Mouse (Mus musculus): ENCODE data around the gene Olfr1385. TPM values are rescaled to one million over a fixed set of nuclear protein-coding genes. Genes with fewer than 3 reads are reported as not detected.
"Not testable (repeated sequence)": the region's sequence is repeated elsewhere in the genome, so short reads cannot be mapped to it uniquely, and the experiment has no call there.

Gene Olfr1385
- not detected in 2 replicates for polyA plus RNA-seq (2015; fragmentation: Nextera tagmentation; extraction: Ambion mirVana)

DNA sequence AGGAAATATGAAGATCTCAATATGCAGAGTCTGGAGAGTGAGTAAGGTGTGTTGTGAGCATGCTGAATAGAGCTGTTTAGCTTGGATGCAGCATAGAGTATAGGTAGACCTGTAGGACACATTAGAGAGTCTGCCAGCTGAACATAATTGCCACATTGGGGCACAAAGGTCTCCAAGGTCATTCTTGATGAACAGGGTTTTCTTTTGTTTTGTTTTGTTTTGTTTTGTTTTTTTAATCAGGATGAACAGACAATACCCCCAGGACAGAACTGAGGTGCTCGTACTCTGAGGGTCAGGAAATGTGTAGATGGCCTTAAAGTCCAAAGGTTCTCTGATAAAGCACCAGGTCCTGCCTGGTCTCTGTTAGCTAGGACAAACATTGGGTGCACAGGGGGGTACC is at the start of gene Olfr1385:
Olfr1385 (plus strand) TSS at position 301 of the 400 bp plus-strand sequence.
- not testable (repeated sequence) for H3K9ac ChIP-seq (ENCODE audit: low read length); H3K9me3 ChIP-seq (ENCODE audit: control insufficient read depth, low read length); H3K27me3 ChIP-seq (ENCODE audit: control insufficient read depth, insufficient read depth, low read depth, low read length); H3K4me2 ChIP-seq (ENCODE audit: low read depth, low read length); H3K36me3 ChIP-seq (ENCODE audit: control insufficient read depth, insufficient read depth, low read length); H3K4me1 ChIP-seq (replicated peaks; ENCODE audit: control insufficient read depth, insufficient read depth, low read length); ATAC-seq (ENCODE audit: low read depth); H3K27ac ChIP-seq (ENCODE audit: low read length); H3K4me3 ChIP-seq (ENCODE audit: low read length)
- 76% methylated on average over 1 of the region's 1 CpGs for WGBS

DNA sequence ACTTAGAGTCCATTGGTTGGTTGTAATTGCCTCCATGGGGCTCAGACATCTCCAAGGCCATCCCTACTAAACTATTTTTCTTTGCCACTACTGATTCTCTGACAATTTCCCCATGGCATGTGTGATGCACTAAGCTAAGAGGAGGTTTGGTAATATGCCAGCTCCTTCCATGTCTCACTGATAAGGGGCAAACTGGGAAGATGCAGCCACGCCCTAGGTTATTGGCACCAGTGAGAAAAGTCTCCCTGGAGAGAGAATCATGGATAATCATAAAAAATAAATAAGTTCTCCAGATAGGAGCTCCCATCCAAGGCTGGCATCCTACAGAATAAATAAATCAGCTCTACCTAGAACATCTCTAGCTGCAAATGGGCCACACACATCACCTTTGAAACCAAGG is 33.8 kb upstream of the Olfr1385 start, which contains the start of gene Olfr1387:
Olfr1387 (plus strand) TSS at position 301 of the 400 bp plus-strand sequence.
- WGBS, result 42% methylated on average over 1 of the region's 1 CpGs
- H3K27me3 ChIP-seq (ENCODE audit: control insufficient read depth, insufficient read depth, low read depth, low read length), result no peaks in the 10 kb centered on the region
- no peaks in the 10 kb centered on the region for H3K9me3 ChIP-seq (ENCODE audit: control insufficient read depth, low read length)
- no peaks in the 10 kb centered on the region for H3K4me1 ChIP-seq (replicated peaks; ENCODE audit: control insufficient read depth, insufficient read depth, low read length)
- H3K9ac ChIP-seq (ENCODE audit: low read length), result no peak within 1 kb of the TSS
- ATAC-seq (ENCODE audit: low read depth), result no peak
- H3K4me3 ChIP-seq (ENCODE audit: low read length), result no peak within 1 kb of the TSS
- no peak within 1 kb of the TSS for H3K4me2 ChIP-seq (ENCODE audit: low read depth, low read length)
- H3K36me3 ChIP-seq (ENCODE audit: control insufficient read depth, insufficient read depth, low read length), result no peaks in the 10 kb centered on the region
- H3K27ac ChIP-seq (ENCODE audit: low read length), result no peak within 1 kb of the TSS

DNA sequence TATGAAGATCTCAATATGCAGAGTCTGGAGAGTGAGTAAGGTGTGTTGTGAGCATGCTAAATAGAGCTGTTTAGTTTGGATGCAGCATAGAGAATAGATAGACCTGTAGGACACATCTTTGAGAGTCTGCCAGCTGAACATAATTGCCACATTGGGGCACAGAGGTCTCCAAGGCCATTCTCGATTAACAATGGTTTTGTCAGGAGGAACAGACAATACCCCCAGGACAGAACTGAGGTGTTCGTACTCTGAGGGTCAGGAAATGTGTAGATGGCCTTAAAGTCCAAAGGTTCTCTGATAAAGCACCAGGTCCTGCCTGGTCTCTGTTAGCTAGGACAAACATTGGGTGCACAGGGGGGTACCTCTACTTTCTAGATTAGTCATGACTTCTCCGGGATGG is 24.1 kb upstream of the Olfr1385 start, which contains the start of gene Olfr1386:
Olfr1386 (plus strand) TSS at position 301 of the 400 bp plus-strand sequence.
- not testable (repeated sequence) for ATAC-seq (ENCODE audit: low read depth); H3K4me2 ChIP-seq (ENCODE audit: low read depth, low read length)

DNA sequence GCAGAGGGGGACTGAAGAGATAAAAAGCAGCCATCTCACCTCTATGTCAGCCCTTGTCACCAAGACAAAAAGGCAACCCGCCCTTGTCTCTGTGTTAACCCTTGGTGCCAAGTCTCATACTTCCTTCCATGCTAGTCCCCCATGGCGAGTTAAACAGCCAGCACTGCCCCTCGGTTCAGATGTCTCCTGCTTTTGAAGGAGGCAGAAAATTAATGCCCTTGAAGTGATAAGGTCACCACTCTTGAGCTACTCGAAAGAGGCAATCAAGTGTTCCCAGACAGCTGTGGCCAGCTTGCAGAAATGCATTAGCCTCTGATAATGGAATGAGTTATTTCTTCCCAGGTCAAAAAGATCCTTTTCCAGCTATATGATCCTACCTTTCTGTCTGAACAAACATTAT is 2.9 kb upstream of the Olfr1385 start:
- no peaks in the 10 kb centered on the region for H3K36me3 ChIP-seq (ENCODE audit: control insufficient read depth, insufficient read depth, low read length)
- no peak overlapping the region for H3K4me2 ChIP-seq (ENCODE audit: low read depth, low read length)
- H3K27ac ChIP-seq (ENCODE audit: low read length), result no peak overlapping the region
- H3K27me3 ChIP-seq (ENCODE audit: control insufficient read depth, insufficient read depth, low read depth, low read length), result no peaks in the 10 kb centered on the region
- no peak overlapping the region for H3K9ac ChIP-seq (ENCODE audit: low read length)
- H3K4me3 ChIP-seq (ENCODE audit: low read length), result no peak overlapping the region
- 27% methylated on average over 4 of the region's 4 CpGs for WGBS
- no peaks in the 10 kb centered on the region for H3K4me1 ChIP-seq (replicated peaks; ENCODE audit: control insufficient read depth, insufficient read depth, low read length)
- H3K9me3 ChIP-seq (ENCODE audit: control insufficient read depth, low read length), result no peaks in the 10 kb centered on the region
- ATAC-seq (ENCODE audit: low read depth), result no peak

More for the DNA sequence above, 24.1 kb upstream of the Olfr1385 start, which contains the start of gene Olfr1386:
- not testable (repeated sequence) for H3K4me1 ChIP-seq (replicated peaks; ENCODE audit: control insufficient read depth, insufficient read depth, low read length); H3K4me3 ChIP-seq (ENCODE audit: low read length); H3K9me3 ChIP-seq (ENCODE audit: control insufficient read depth, low read length); H3K27me3 ChIP-seq (ENCODE audit: control insufficient read depth, insufficient read depth, low read depth, low read length); H3K27ac ChIP-seq (ENCODE audit: low read length); H3K36me3 ChIP-seq (ENCODE audit: control insufficient read depth, insufficient read depth, low read length); H3K9ac ChIP-seq (ENCODE audit: low read length)
- 85% methylated on average over 2 of the region's 3 CpGs for whole genome bisulfite sequencing

GRCm38 (mm10) chr11:49518086-49518485 is 29.2 kb downstream of the Olfr1385 start:
- no peak overlapping the region for H3K9ac ChIP-seq (ENCODE audit: low read length)
- ATAC-seq (ENCODE audit: low read depth), result no peak
- H3K27ac ChIP-seq (ENCODE audit: low read length), result no peak overlapping the region
- no peaks in the 10 kb centered on the region for H3K9me3 ChIP-seq (ENCODE audit: control insufficient read depth, low read length)
- H3K4me3 ChIP-seq (ENCODE audit: low read length), result no peak overlapping the region
- H3K36me3 ChIP-seq (ENCODE audit: control insufficient read depth, insufficient read depth, low read length), result no peaks in the 10 kb centered on the region
- no peaks in the 10 kb centered on the region for H3K27me3 ChIP-seq (ENCODE audit: control insufficient read depth, insufficient read depth, low read depth, low read length)
- WGBS, result 50% methylated on average over 5 of the region's 5 CpGs
- H3K4me2 ChIP-seq (ENCODE audit: low read depth, low read length), result no peak overlapping the region
- H3K4me1 ChIP-seq (replicated peaks; ENCODE audit: control insufficient read depth, insufficient read depth, low read length), result no peaks in the 10 kb centered on the region

GRCm38 (mm10) chr11:49519348-49519747 is 30.5 kb downstream of the Olfr1385 start, which contains the start of gene Olfr1383:
Olfr1383 (plus strand) TSS chr11:49519648.
- Histone ChIP-seq H3K9me3 (ENCODE audit: control insufficient read depth, low read length) (no peaks in the 10 kb centered on the region), H3K4me1 (replicated peaks; ENCODE audit: control insufficient read depth, insufficient read depth, low read length) (no peaks in the 10 kb centered on the region), H3K4me2 (ENCODE audit: low read depth, low read length) (no peak within 1 kb of the TSS), H3K4me3 (ENCODE audit: low read length) (no peak within 1 kb of the TSS), H3K27ac (ENCODE audit: low read length) (no peak within 1 kb of the TSS), H3K36me3 (ENCODE audit: control insufficient read depth, insufficient read depth, low read length) (no peaks in the 10 kb centered on the region), H3K27me3 (ENCODE audit: control insufficient read depth, insufficient read depth, low read depth, low read length) (no peaks in the 10 kb centered on the region), H3K9ac (ENCODE audit: low read length) (no peak within 1 kb of the TSS)
- no peak for ATAC-seq (ENCODE audit: low read depth)

GRCm38 (mm10) chr11:49527947-49528346 is 39.1 kb downstream of the Olfr1385 start, which contains the start of gene Olfr1382:
Olfr1382 (plus strand) TSS chr11:49528247.
- Histone ChIP-seq H3K27me3 (ENCODE audit: control insufficient read depth, insufficient read depth, low read depth, low read length) (no peaks in the 10 kb centered on the region), H3K4me1 (replicated peaks; ENCODE audit: control insufficient read depth, insufficient read depth, low read length) (no peaks in the 10 kb centered on the region), H3K9me3 (ENCODE audit: control insufficient read depth, low read length) (no peaks in the 10 kb centered on the region), H3K4me2 (ENCODE audit: low read depth, low read length) (no peak within 1 kb of the TSS), H3K4me3 (ENCODE audit: low read length) (no peak within 1 kb of the TSS), H3K27ac (ENCODE audit: low read length) (no peak within 1 kb of the TSS), H3K36me3 (ENCODE audit: control insufficient read depth, insufficient read depth, low read length) (no peaks in the 10 kb centered on the region), H3K9ac (ENCODE audit: low read length) (no peak within 1 kb of the TSS)
- ATAC-seq (ENCODE audit: low read depth), result no peak
- WGBS, result 82% methylated on average over 3 of the region's 3 CpGs

GRCm38 (mm10) chr11:49532761-49533160 is 43.9 kb downstream of the Olfr1385 start:
- Histone ChIP-seq H3K9me3 (ENCODE audit: control insufficient read depth, low read length) (no peaks in the 10 kb centered on the region), H3K9ac (ENCODE audit: low read length) (no peak overlapping the region), H3K27ac (ENCODE audit: low read length) (no peak overlapping the region), H3K4me3 (ENCODE audit: low read length) (no peak overlapping the region), H3K4me1 (replicated peaks; ENCODE audit: control insufficient read depth, insufficient read depth, low read length) (no peaks in the 10 kb centered on the region), H3K4me2 (ENCODE audit: low read depth, low read length) (no peak overlapping the region), H3K36me3 (ENCODE audit: control insufficient read depth, insufficient read depth, low read length) (no peaks in the 10 kb centered on the region), H3K27me3 (ENCODE audit: control insufficient read depth, insufficient read depth, low read depth, low read length) (no peaks in the 10 kb centered on the region)
- no peak for ATAC-seq (ENCODE audit: low read depth)

- 91% methylated on average over 2 of the region's 2 CpGs for WGBS
- not testable (repeated sequence) for ATAC-seq (ENCODE audit: low read depth); H3K36me3 ChIP-seq (ENCODE audit: control insufficient read depth, insufficient read depth, low read length); H3K9ac ChIP-seq (ENCODE audit: low read length); H3K27me3 ChIP-seq (ENCODE audit: control insufficient read depth, insufficient read depth, low read depth, low read length); H3K4me2 ChIP-seq (ENCODE audit: low read depth, low read length); H3K9me3 ChIP-seq (ENCODE audit: control insufficient read depth, low read length); H3K4me1 ChIP-seq (replicated peaks; ENCODE audit: control insufficient read depth, insufficient read depth, low read length); H3K27ac ChIP-seq (ENCODE audit: low read length); H3K4me3 ChIP-seq (ENCODE audit: low read length)
These were observed 47.8 kb downstream of the Olfr1385 start for GRCm38 (mm10) chr11:49536631-49537030.

- not testable (repeated sequence) for H3K4me3 ChIP-seq (ENCODE audit: low read length); ATAC-seq (ENCODE audit: low read depth); H3K9ac ChIP-seq (ENCODE audit: low read length); H3K27ac ChIP-seq (ENCODE audit: low read length); H3K4me1 ChIP-seq (replicated peaks; ENCODE audit: control insufficient read depth, insufficient read depth, low read length); H3K4me2 ChIP-seq (ENCODE audit: low read depth, low read length); H3K9me3 ChIP-seq (ENCODE audit: control insufficient read depth, low read length); H3K36me3 ChIP-seq (ENCODE audit: control insufficient read depth, insufficient read depth, low read length); H3K27me3 ChIP-seq (ENCODE audit: control insufficient read depth, insufficient read depth, low read depth, low read length)
- WGBS, result 74% methylated on average over 3 of the region's 3 CpGs
These were observed 54.3 kb downstream of the Olfr1385 start, which contains the start of gene Olfr1381 for GRCm38 (mm10) chr11:49543149-49543548. Olfr1381 (plus strand) TSS chr11:49543449.
